Mouse (Mus musculus) adrenal gland, postnatal 10 days (tissue): ENCODE results near the gene Trhr2. TPM values are rescaled to one million over a fixed set of nuclear protein-coding genes. Genes with fewer than 3 reads are reported as not detected.

Experiments
- DNase-seq: peaks from one replicate; pipeline ENCODE4 v3.0.0; 2021; ENCODE audit warnings: mixed read lengths
- long read RNA-seq, 2 experiments: library from polyadenylated mRNA; stranded (forward); transcript quantifications; one replicate each; pipeline ENCODE4 v2.0.0; 2021
- total RNA-seq, 2 experiments: library from RNA; stranded (reverse); gene quantifications; 2 replicates each; pipeline ENCODE4 v1.2.3; 2021

Trhr2 gene
- not detected for total RNA-seq
- long read RNA-seq, experiment 1, result 0 reads
- long read RNA-seq, experiment 2, result 0 reads

GRCm38 (mm10) chr8:122360696-122361416 lies at the start of gene Trhr2:
Gene Trhr2 (minus strand): TSS chr8:122360746.
- DNase-seq, result no peak

GRCm38 (mm10) chr8:122407678-122408077 lies 47.1 kb upstream of the Trhr2 start:
- DNase-seq, result no peak

GRCm38 (mm10) chr8:122405146-122405805 lies 44.7 kb upstream of the Trhr2 start:
- DNase-seq, result no peak

- no peak for DNase-seq
Measured at GRCm38 (mm10) chr8:122398186-122398585, 37.6 kb upstream of the Trhr2 start.

- no peak for DNase-seq
Measured at GRCm38 (mm10) chr8:122395291-122395690, 34.7 kb upstream of the Trhr2 start.

- no peak for DNase-seq
Measured at GRCm38 (mm10) chr8:122393717-122394116, 33.2 kb upstream of the Trhr2 start.

- DNase-seq, result no peak
Measured at GRCm38 (mm10) chr8:122390758-122391157, 30.2 kb upstream of the Trhr2 start.

GRCm38 (mm10) chr8:122389357-122389756 lies 28.8 kb upstream of the Trhr2 start:
- DNase-seq, result no peak

GRCm38 (mm10) chr8:122383039-122383438 lies 22.5 kb upstream of the Trhr2 start:
- no peak for DNase-seq

GRCm38 (mm10) chr8:122376365-122377231 lies 16.1 kb upstream of the Trhr2 start, which contains the start of gene Zc3h18:
Gene Zc3h18 (plus strand): TSS chr8:122376609.
- peak; percentile 99 for DNase-seq

- DNase-seq, result no peak
Measured at GRCm38 (mm10) chr8:122375751-122376364, 15.3 kb upstream of the Trhr2 start.

GRCm38 (mm10) chr8:122375320-122375719 lies 14.8 kb upstream of the Trhr2 start:
- DNase-seq, result no peak

GRCm38 (mm10) chr8:122371706-122372105 lies 11.2 kb upstream of the Trhr2 start:
- DNase-seq, result no peak

- peak; percentile 79 for DNase-seq
Measured at GRCm38 (mm10) chr8:122369665-122370064, 9.1 kb upstream of the Trhr2 start.

- no peak for DNase-seq
Measured at GRCm38 (mm10) chr8:122368494-122368893, 7.9 kb upstream of the Trhr2 start.

GRCm38 (mm10) chr8:122362967-122363366 lies 2.4 kb upstream of the Trhr2 start:
- no peak for DNase-seq

GRCm38 (mm10) chr8:122362271-122362670 lies 1.7 kb upstream of the Trhr2 start:
- no peak for DNase-seq

- no peak for DNase-seq
Measured at GRCm38 (mm10) chr8:122359111-122359775, 1.3 kb downstream of the Trhr2 start.

- DNase-seq, result no peak
Measured at GRCm38 (mm10) chr8:122357641-122358040, 2.9 kb downstream of the Trhr2 start.

- DNase-seq, result no peak
Measured at GRCm38 (mm10) chr8:122357202-122357601, 3.3 kb downstream of the Trhr2 start.
